Mouse (Mus musculus): ENCODE data around the gene Gm49510. TPM values are rescaled to one million over a fixed set of nuclear protein-coding genes. Genes with fewer than 3 reads are reported as not detected.

Gene Gm49510
- polyA plus RNA-seq, 1 experiment from 2014 or later: 0.22 TPM

GRCm38 (mm10) chr15:78927788-78928457 is 28.5 kb downstream of the Gm49510 start:
- Histone ChIP-seq H3K9ac (ENCODE audit: low read depth, low read length) (peak overlapping the region; percentile 66), H3K27me3 (ENCODE audit: control insufficient read depth, insufficient read depth, low read depth, low read length) (no peaks in the 10 kb centered on the region), H3K36me3 (ENCODE audit: control insufficient read depth, insufficient read depth) (no peaks in the 10 kb centered on the region; the same call in 1 of the 2 replicates), H3K27ac (ENCODE audit: low read length) (peak overlapping the region; percentile 75), H3K4me1 (ENCODE audit: control insufficient read depth, low read depth, low read length) (peaks cover 63% of the 10 kb centered on the region), H3K4me3 (ENCODE audit: low read depth, low read length) (peak overlapping the region; percentile 63), H3K9me3 (replicated peaks; ENCODE audit: control insufficient read depth, low read length) (no peaks in the 10 kb centered on the region), H3K4me2 (ENCODE audit: low read depth, low read length) (peak overlapping the region; percentile 95)
- peak; percentile 5; the same call in 1 of the 2 replicates for ATAC-seq (ENCODE audit: low read depth)
- WGBS (ENCODE audit: insufficient replicate concordance): under 1% methylated on average over 31 of the region's 35 CpGs

GRCm38 (mm10) chr15:78928539-78928938 is 29.1 kb downstream of the Gm49510 start:
- Histone ChIP-seq H3K36me3 (ENCODE audit: control insufficient read depth, insufficient read depth) (no peaks in the 10 kb centered on the region; the same call in 1 of the 2 replicates), H3K27ac (ENCODE audit: low read length) (peak overlapping the region; percentile 56), H3K4me1 (ENCODE audit: control insufficient read depth, low read depth, low read length) (peaks cover 57% of the 10 kb centered on the region), H3K9ac (ENCODE audit: low read depth, low read length) (no peak overlapping the region), H3K4me2 (ENCODE audit: low read depth, low read length) (peak overlapping the region; percentile 95), H3K4me3 (ENCODE audit: low read depth, low read length) (peak overlapping the region; percentile 63), H3K9me3 (replicated peaks; ENCODE audit: control insufficient read depth, low read length) (no peaks in the 10 kb centered on the region), H3K27me3 (ENCODE audit: control insufficient read depth, insufficient read depth, low read depth, low read length) (no peaks in the 10 kb centered on the region)
- no peak for ATAC-seq (ENCODE audit: low read depth)
- WGBS (ENCODE audit: insufficient replicate concordance): 43% methylated on average over 8 of the region's 8 CpGs

GRCm38 (mm10) chr15:78930192-78930706 is 30.8 kb downstream of the Gm49510 start:
- H3K4me1 ChIP-seq (ENCODE audit: control insufficient read depth, low read depth, low read length): peaks cover 45% of the 10 kb centered on the region
- no peaks in the 10 kb centered on the region for H3K9me3 ChIP-seq (replicated peaks; ENCODE audit: control insufficient read depth, low read length)
- no peaks in the 10 kb centered on the region for H3K27me3 ChIP-seq (ENCODE audit: control insufficient read depth, insufficient read depth, low read depth, low read length)
- ATAC-seq (ENCODE audit: low read depth): no peak
- H3K4me2 ChIP-seq (ENCODE audit: low read depth, low read length): no peak overlapping the region
- H3K27ac ChIP-seq (ENCODE audit: low read length): 0 out of 2 replicates have a peak overlapping the region, but pooled peaks have one; percentile 2
- no peak overlapping the region for H3K4me3 ChIP-seq (ENCODE audit: low read depth, low read length)
- WGBS (ENCODE audit: insufficient replicate concordance): 81% methylated on average over 6 of the region's 6 CpGs
- H3K9ac ChIP-seq (ENCODE audit: low read depth, low read length): no peak overlapping the region
- no peaks in the 10 kb centered on the region; the same call in 1 of the 2 replicates for H3K36me3 ChIP-seq (ENCODE audit: control insufficient read depth, insufficient read depth)

- 86% methylated on average over 7 of the region's 7 CpGs for WGBS (ENCODE audit: insufficient replicate concordance)
- Histone ChIP-seq H3K9me3 (replicated peaks; ENCODE audit: control insufficient read depth, low read length) (no peaks in the 10 kb centered on the region), H3K4me1 (ENCODE audit: control insufficient read depth, low read depth, low read length) (peaks cover 45% of the 10 kb centered on the region), H3K9ac (ENCODE audit: low read depth, low read length) (no peak overlapping the region), H3K27me3 (ENCODE audit: control insufficient read depth, insufficient read depth, low read depth, low read length) (no peaks in the 10 kb centered on the region), H3K36me3 (ENCODE audit: control insufficient read depth, insufficient read depth) (no peaks in the 10 kb centered on the region; the same call in 1 of the 2 replicates), H3K4me3 (ENCODE audit: low read depth, low read length) (no peak overlapping the region), H3K4me2 (ENCODE audit: low read depth, low read length) (no peak overlapping the region), H3K27ac (ENCODE audit: low read length) (peak overlapping the region; percentile 35; the same call in 1 of the 2 replicates)
- no peak for ATAC-seq (ENCODE audit: low read depth)
These were observed 31.4 kb downstream of the Gm49510 start for GRCm38 (mm10) chr15:78930801-78931426.

- H3K9me3 ChIP-seq (replicated peaks; ENCODE audit: control insufficient read depth, low read length): no peaks in the 10 kb centered on the region
- no peaks in the 10 kb centered on the region for H3K27me3 ChIP-seq (ENCODE audit: control insufficient read depth, insufficient read depth, low read depth, low read length)
- H3K36me3 ChIP-seq (ENCODE audit: control insufficient read depth, insufficient read depth): no peaks in the 10 kb centered on the region; the same call in 1 of the 2 replicates
- peak overlapping the region; percentile 35 for H3K27ac ChIP-seq (ENCODE audit: low read length)
- H3K4me1 ChIP-seq (ENCODE audit: control insufficient read depth, low read depth, low read length): peaks cover 45% of the 10 kb centered on the region
- 3% methylated on average over 3 of the region's 3 CpGs for WGBS (ENCODE audit: insufficient replicate concordance)
- H3K4me2 ChIP-seq (ENCODE audit: low read depth, low read length): no peak overlapping the region
- no peak overlapping the region for H3K4me3 ChIP-seq (ENCODE audit: low read depth, low read length)
- ATAC-seq (ENCODE audit: low read depth): peak; percentile 25
- no peak overlapping the region for H3K9ac ChIP-seq (ENCODE audit: low read depth, low read length)
These were observed 32.1 kb downstream of the Gm49510 start for GRCm38 (mm10) chr15:78931577-78931976.

GRCm38 (mm10) chr15:78934784-78935320 is 35.4 kb downstream of the Gm49510 start, which contains the start of gene Nol12:
Nol12 (plus strand) TSS chr15:78934933.
- H3K4me1 ChIP-seq (ENCODE audit: control insufficient read depth, low read depth, low read length): peaks cover 30% of the 10 kb centered on the region
- peak within 1 kb of the TSS; percentile 86 for H3K4me3 ChIP-seq (ENCODE audit: low read depth, low read length)
- H3K9ac ChIP-seq (ENCODE audit: low read depth, low read length): peak within 1 kb of the TSS; percentile 66
- under 1% methylated on average over 42 of the region's 42 CpGs for WGBS (ENCODE audit: insufficient replicate concordance)
- no peaks in the 10 kb centered on the region for H3K9me3 ChIP-seq (replicated peaks; ENCODE audit: control insufficient read depth, low read length)
- peak within 1 kb of the TSS; percentile 35 for H3K27ac ChIP-seq (ENCODE audit: low read length)
- H3K27me3 ChIP-seq (ENCODE audit: control insufficient read depth, insufficient read depth, low read depth, low read length): no peaks in the 10 kb centered on the region
- peak within 1 kb of the TSS; percentile 69 for H3K4me2 ChIP-seq (ENCODE audit: low read depth, low read length)
- ATAC-seq (ENCODE audit: low read depth): peak; percentile 79
- H3K36me3 ChIP-seq (ENCODE audit: control insufficient read depth, insufficient read depth): peaks cover 4% of the 10 kb centered on the region

GRCm38 (mm10) chr15:78936403-78936802 is 36.9 kb downstream of the Gm49510 start:
- no peaks in the 10 kb centered on the region for H3K27me3 ChIP-seq (ENCODE audit: control insufficient read depth, insufficient read depth, low read depth, low read length)

GRCm38 (mm10) chr15:78937311-78937710 is 37.8 kb downstream of the Gm49510 start:
- ATAC-seq (ENCODE audit: low read depth): no peak
- Histone ChIP-seq H3K4me1 (ENCODE audit: control insufficient read depth, low read depth, low read length) (peaks cover 23% of the 10 kb centered on the region), H3K27ac (ENCODE audit: low read length) (no peak overlapping the region), H3K36me3 (ENCODE audit: control insufficient read depth, insufficient read depth) (peaks cover 18% of the 10 kb centered on the region), H3K9me3 (replicated peaks; ENCODE audit: control insufficient read depth, low read length) (no peaks in the 10 kb centered on the region), H3K4me3 (ENCODE audit: low read depth, low read length) (no peak overlapping the region), H3K27me3 (ENCODE audit: control insufficient read depth, insufficient read depth, low read depth, low read length) (no peaks in the 10 kb centered on the region), H3K4me2 (ENCODE audit: low read depth, low read length) (no peak overlapping the region), H3K9ac (ENCODE audit: low read depth, low read length) (no peak overlapping the region)
- WGBS (ENCODE audit: insufficient replicate concordance): 89% methylated on average over 10 of the region's 10 CpGs

More at GRCm38 (mm10) chr15:78936403-78936802, 36.9 kb downstream of the Gm49510 start:
- WGBS (ENCODE audit: insufficient replicate concordance): 63% methylated on average over 12 of the region's 12 CpGs
- Histone ChIP-seq H3K4me3 (ENCODE audit: low read depth, low read length) (peak overlapping the region; percentile 86), H3K36me3 (ENCODE audit: control insufficient read depth, insufficient read depth) (peaks cover 17% of the 10 kb centered on the region), H3K4me1 (ENCODE audit: control insufficient read depth, low read depth, low read length) (peaks cover 27% of the 10 kb centered on the region), H3K27ac (ENCODE audit: low read length) (peak overlapping the region; percentile 58), H3K9me3 (replicated peaks; ENCODE audit: control insufficient read depth, low read length) (no peaks in the 10 kb centered on the region), H3K4me2 (ENCODE audit: low read depth, low read length) (peak overlapping the region; percentile 69), H3K9ac (ENCODE audit: low read depth, low read length) (peak overlapping the region; percentile 66)
- peak; percentile 76 for ATAC-seq (ENCODE audit: low read depth)

Data from liver, embryonic 16.5 days (tissue).